Comparison of ENCODE assay signal across 16 mouse cellular contexts in the genomic region with DNA sequence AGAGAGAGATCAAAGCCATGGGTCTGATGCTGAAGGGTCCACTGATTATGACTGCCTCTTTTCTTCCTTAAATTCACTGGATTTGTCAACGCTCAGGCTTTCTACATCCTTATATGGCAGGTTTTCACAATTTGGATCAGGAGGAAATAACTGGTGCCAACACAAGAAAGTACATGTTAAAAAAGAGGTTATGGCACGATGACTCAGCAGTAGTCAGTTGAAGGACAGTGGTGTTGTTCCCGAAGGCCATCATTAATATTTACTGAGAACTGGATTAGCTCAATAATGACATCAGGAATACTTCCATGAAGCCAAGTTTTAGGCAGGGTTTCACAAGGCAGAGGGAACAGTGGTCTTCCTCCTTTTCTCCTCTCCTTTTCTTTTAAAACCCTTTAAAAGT.
"Had no signal": no experiment of that assay in that cellular context is flagged by ENCODE, and none has a peak within 500 bp of the region (broad histone marks: within the 10 kb centered on the region; RNA-seq: fewer than 3 reads in every experiment).

No protein-coding gene starts in this region.

- ATAC-seq: midbrain, embryonic 16.5 days had no signal

- H3K36me3 ChIP-seq: midbrain, embryonic 10.5 days; midbrain, embryonic 12.5 days; neural tube, embryonic 13.5 days; neural tube, embryonic 15.5 days; stomach, embryonic 15.5 days had no signal

- H3K9me3 ChIP-seq: midbrain, embryonic 10.5 days; midbrain, embryonic 12.5 days; neural tube, embryonic 13.5 days; neural tube, embryonic 15.5 days; stomach, embryonic 15.5 days had no signal

- H3K4me2 ChIP-seq: lung, embryonic 14.5 days; midbrain, embryonic 12.5 days; neural tube, embryonic 13.5 days; neural tube, embryonic 15.5 days; stomach, embryonic 15.5 days had no signal

- DNase-seq: lung, embryonic 14.5 days; lung, postnatal 10 days; lung, postnatal 4 days; midbrain, embryonic 14.5 days; right cerebral cortex, postnatal 14 days; thymus, adult 2 months; thymus, postnatal 25 days; thymus, postnatal 4 days had no signal

- H3K9ac ChIP-seq: lung, embryonic 14.5 days; midbrain, embryonic 12.5 days; neural tube, embryonic 13.5 days; neural tube, embryonic 15.5 days; stomach, embryonic 15.5 days had no signal

- H3K27me3 ChIP-seq: midbrain, embryonic 12.5 days; neural tube, embryonic 13.5 days; neural tube, embryonic 15.5 days; stomach, embryonic 15.5 days had no signal

- H3K4me3 ChIP-seq: midbrain, embryonic 10.5 days; midbrain, embryonic 12.5 days; myocyte; neural tube, embryonic 13.5 days; neural tube, embryonic 15.5 days; stomach, embryonic 15.5 days had no signal

- H3K4me1 ChIP-seq: midbrain, embryonic 10.5 days; midbrain, embryonic 12.5 days; neural tube, embryonic 13.5 days; neural tube, embryonic 15.5 days; stomach, embryonic 15.5 days had no signal

- H3K27ac ChIP-seq: midbrain, embryonic 10.5 days; midbrain, embryonic 12.5 days; neural tube, embryonic 13.5 days; neural tube, embryonic 15.5 days; stomach, embryonic 15.5 days; stomach, postnatal 0 days had no signal
